Mouse (Mus musculus): ENCODE measurements around the gene Nek2.

The Nek2 gene

GRCm38 (mm10) chr1:191814240-191814639, 7.0 kb upstream of the Nek2 start:
- in situ Hi-C loops (cut with MboI, MseI) = no loop called here

GRCm38 (mm10) chr1:191814935-191815334, 6.3 kb upstream of the Nek2 start:
- in situ Hi-C loops (cut with MboI, MseI) = loop anchor here (5.0 kb wide), 1 partner anchor 223 kb away; no protein-coding TSS in a partner anchor

GRCm38 (mm10) chr1:191816596-191816995, 4.6 kb upstream of the Nek2 start:
- in situ Hi-C loops (cut with MboI, MseI) = loop anchor here (5.0 kb wide), 1 partner anchor 224 kb away; no protein-coding TSS in a partner anchor

DNA sequence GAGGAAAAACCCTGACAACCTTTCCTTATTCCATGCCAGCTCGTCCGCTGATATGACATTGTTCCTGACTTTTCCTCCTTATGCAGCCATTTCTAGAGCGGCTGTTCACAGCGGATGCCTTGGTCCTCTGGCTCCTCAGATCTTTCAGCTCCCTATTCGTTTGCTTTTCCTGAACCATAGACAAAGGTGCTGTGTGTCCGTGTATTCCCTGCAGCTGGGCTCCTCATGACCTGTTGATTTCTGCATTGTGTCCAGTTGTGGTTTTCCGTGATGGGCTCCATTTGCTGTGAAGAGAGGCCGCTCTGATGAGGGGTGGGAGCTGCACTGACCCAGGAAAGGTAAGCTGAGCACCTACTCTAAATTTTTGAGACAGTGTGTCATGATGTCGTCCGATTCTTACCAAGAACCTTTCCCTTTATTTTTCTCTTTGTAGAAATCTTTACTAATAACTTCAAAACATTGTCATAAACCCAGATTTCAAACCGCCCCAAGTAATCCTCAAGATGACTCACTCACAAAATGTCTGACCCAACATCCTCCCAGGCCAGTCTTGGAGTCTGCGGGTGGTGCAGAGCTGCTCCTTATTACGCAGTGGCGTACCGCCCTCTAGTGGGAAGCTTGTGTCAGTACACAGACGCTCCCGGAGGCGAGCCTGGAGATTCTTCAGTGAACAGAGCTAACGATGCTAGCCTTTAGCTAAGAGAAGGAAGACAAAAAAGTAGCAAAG, 3.7 kb upstream of the Nek2 start:
- in situ Hi-C loops (cut with MboI, MseI) = loop anchor here (5.0 kb wide), 1 partner anchor 225 kb away; no protein-coding TSS in a partner anchor

- in situ Hi-C loops (cut with MboI, MseI) = loop anchor here (5.0 kb wide), 1 partner anchor 226 kb away; no protein-coding TSS in a partner anchor
These were observed 3.1 kb upstream of the Nek2 start for GRCm38 (mm10) chr1:191818145-191818631.

DNA sequence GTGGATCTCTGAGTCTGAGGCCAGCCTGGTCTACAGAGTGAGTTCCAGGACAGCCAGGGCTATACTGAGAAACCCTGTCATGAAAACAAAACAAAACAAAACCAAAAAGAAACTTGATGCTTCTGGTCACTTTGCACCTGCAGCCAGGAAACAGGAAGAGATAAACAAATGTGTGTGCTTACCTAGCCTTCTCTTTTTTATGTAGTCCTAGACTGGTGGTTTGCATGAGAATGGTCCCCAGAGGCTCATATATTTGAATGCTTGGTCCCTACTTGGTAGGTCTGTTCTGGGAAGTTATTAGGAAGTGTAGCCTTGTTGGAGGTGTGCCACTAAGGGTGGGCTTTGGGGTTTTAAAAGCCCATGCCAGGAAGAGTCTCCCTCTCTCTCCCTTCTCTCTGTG, 2.2 kb upstream of the Nek2 start:
- in situ Hi-C loops (cut with MboI, MseI) = loop anchor here (5.0 kb wide), 1 partner anchor 227 kb away; no protein-coding TSS in a partner anchor

DNA sequence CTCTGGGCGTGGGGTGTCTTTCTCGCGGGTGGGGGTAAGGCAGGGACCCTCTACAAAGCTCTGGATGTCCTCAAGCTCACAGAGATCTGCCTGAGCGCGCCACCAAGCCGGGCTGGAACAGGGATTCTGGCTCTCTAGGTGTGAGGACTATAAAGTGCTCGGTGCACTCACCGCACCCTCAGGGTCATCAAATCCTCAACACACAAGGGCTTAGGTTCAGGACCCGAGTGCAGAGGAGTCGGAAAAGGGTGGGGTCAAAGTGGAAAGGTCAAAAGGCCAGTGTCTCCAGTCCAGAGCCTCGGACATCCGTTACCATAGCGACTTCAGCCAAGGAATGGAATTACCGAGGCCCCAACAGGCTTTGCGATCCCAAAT, 306 bp upstream of the Nek2 start:
- in situ Hi-C loops (cut with MboI, MseI) = loop anchor here (10.0 kb wide), 1 partner anchor 496 kb away; the partner anchor contains the start of gene Tmem206

DNA sequence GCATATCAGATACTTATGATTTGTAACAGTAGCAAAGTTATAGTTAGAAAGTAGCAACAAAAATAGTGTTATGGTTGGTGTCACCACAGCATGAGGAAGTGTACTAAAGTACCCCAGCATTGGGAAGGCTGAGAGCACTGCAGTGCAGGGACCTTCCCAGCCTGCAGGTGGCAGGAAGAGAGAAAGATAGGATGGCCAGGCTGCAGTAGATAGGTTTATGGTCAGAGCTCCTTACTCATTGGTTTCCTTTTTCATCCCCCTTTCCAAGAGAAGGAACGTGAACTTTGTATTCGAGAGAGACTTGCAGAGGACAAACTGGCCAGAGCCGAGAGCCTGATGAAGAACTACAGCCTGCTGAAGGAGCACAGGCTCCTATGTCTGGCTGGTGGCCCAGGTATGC, 7.9 kb downstream of the Nek2 start:
- in situ Hi-C loops (cut with MboI, MseI) = loop anchor here (10.0 kb wide), 1 partner anchor 504 kb away; the partner anchor contains the start of gene Tmem206

DNA sequence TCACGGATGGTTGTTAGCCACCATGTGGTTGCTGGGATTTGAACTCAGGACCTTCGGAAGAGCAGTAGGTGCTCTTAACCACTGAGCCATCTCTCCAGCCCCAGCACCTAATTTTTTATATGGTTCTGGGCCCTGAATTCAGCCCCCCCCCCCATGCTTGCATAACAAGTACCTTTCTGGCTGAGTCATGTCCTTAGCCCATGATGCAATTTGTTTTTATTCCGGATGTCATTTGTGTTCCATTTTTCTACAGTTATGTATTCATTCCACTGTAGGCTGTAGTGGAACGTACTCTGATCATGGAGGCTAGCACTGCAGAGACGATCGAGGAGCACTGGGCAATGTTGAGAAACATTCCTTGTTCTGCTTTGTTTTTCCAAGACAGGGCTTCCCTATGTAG, 12.2 kb downstream of the Nek2 start:
- in situ Hi-C loops (cut with MboI, MseI) = loop anchor here (10.0 kb wide), 1 partner anchor 1919 kb away; no protein-coding TSS in a partner anchor

GRCm38 (mm10) chr1:191834825-191835224, 13.6 kb downstream of the Nek2 start:
- in situ Hi-C loops (cut with MboI, MseI) = loop anchor here (5.0 to 10.0 kb wide), 2 partner anchors 262 to 1920 kb away; no protein-coding TSS in a partner anchor

- in situ Hi-C loops (cut with MboI, MseI) = loop anchor here (5.0 to 10.0 kb wide), 2 partner anchors 261 to 1922 kb away; no protein-coding TSS in a partner anchor
These were observed 15.2 kb downstream of the Nek2 start for GRCm38 (mm10) chr1:191836318-191836985.

- in situ Hi-C loops (cut with MboI, MseI) = loop anchor here (5.0 to 10.0 kb wide), 2 partner anchors 260 to 1923 kb away; no protein-coding TSS in a partner anchor
These were observed 16.4 kb downstream of the Nek2 start for GRCm38 (mm10) chr1:191837691-191838090.

GRCm38 (mm10) chr1:191838994-191839741, 17.9 kb downstream of the Nek2 start:
- in situ Hi-C loops (cut with MboI, MseI) = loop anchor here (5.0 to 10.0 kb wide), 2 partner anchors 258 to 1924 kb away; no protein-coding TSS in a partner anchor

DNA sequence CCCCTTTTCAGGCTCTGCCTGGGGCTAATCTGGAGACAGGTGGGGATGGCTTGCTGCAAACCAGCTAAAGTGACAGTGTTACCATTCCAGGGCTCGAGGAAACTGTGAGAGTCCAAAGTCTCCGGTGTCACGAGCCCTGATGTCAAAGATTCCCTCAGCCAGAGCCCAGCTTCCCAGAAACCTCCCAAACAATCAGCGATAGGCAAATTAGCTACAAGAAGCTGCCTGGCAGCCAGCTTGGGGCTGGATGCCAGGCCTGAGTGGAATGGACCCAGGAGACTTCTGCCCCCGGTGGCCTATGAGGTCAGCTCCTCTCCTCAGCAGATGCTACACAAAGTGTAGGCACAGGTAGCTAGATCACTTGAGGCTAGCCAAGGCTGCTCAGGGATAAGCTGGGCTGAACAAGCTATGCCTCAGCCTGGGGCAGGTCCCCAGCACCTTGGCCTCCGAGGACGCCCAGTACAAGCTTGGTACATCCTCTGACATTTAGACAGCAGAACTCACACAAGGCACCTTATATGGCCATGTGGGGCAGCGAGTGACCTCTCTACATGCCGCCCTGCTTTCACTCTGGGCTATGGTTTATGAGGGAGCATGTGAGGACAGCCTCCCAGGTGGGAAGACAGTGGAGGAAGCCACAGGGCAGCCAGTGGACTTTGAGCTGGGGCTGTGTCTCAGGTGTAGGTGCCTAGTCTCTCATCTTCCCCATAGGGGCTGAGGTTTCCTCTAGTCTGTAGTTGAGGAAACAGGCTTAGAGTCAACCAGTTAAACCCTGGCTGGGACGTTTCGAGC, 19.7 kb downstream of the Nek2 start:
- in situ Hi-C loops (cut with MboI, MseI) = no loop called here

- in situ Hi-C loops (cut with MboI, MseI) = no loop called here
These were observed 21.0 kb downstream of the Nek2 start for GRCm38 (mm10) chr1:191842247-191842646.

- in situ Hi-C loops (cut with MboI, MseI) = no loop called here
These were observed 25.4 kb downstream of the Nek2 start for GRCm38 (mm10) chr1:191846667-191847066.

DNA sequence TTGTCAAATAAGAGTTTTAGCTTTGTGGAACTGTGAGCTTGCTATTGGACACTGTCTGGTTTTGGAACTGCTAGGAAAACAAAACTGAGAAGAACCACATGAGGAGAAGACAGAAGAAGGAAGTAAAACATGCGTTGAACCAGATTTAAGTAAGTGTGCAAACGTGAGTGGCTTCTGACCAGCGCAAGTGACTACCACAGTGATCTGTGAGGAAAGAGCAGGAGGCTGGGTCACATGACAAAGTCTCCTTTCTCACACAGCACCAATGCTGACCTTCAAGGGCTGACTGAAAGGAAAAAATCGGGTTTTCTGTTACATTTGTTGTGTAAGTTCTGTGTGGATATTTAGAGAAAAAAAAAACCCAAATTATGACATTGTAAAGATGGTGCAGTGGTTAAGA, 28.3 kb downstream of the Nek2 start:
- in situ Hi-C loops (cut with MboI, MseI) = no loop called here

DNA sequence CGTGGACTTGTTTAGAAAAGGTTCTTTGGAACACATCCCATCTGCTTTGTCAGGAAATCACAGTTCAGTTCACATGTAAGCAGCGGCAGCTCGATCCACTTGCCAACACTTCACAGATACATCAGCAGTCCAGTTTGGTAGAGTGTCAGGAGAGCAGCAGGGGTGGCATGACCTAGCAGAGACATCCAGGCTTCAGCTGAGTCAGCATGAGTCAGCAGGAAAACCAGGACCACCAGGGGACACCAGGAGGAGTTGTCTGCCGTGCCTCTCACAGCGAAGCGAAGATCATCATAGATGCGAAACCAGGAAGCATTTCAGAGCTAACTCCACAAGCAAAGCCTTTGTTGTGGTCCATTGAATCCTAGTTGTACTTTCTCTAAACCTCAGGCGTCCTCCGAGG, 32.2 kb downstream of the Nek2 start:
- in situ Hi-C loops (cut with MboI, MseI) = no loop called here

DNA sequence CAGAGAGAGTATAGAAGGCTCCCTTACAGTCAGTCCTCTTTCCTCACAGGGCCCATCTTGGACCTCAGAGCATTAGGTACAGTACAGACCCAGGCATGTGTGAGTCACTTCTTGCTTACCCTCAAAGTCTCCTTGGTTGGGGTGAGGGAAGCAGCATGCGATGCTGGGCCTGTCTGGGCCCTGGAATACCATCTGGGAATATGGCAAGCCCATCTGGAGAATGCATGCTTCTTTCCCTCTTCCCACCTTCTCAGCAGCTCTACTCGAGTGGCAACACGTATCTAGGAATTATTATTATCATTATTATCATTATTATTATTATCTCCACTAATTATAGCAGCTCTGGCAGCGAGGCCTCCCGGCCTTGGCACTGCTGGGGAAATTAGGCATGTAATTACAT, 33.5 kb downstream of the Nek2 start:
- in situ Hi-C loops (cut with MboI, MseI) = no loop called here

DNA sequence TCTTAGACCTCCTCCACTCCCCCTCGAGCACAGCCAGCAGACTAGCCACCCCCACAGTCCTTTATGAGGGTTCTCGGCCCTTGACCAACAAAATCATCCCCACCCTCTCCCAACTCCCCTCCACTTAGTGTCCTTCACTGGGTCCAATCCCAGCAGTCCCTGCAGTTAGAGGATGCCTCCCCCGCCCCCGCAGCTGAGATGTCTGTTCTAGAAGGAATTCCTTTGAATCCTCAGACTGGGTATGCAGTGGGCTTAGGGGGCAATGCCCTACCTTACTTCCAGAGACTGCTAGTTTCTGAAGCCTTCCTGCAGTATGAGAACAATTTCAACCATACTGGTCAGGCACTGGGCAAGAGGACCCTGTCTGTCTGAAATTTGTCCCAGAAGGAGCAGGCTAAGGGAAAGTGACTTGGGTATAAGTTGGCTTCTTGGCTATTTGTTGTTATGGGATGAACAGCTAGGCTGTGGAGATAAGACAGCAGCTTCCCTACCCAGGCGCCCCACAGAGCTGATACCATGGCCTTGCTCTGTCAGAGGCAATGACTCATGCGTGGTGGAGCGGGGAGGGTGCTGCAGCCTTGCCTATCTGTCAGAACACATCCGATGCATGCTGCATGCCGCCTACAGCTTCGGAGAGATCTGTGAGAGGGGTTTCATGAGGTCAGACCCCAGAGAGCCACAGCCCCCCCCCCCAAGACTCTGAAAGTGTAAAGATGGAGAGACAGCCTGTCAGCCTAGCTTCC, 34.1 kb downstream of the Nek2 start:
- in situ Hi-C loops (cut with MboI, MseI) = no loop called here

Data from regulatory T cell (primary cell).